Mouse (Mus musculus) CH12.LX (cell line): Measurements from ENCODE around the gene Prkar2a. TPM values are rescaled to one million over a fixed set of nuclear protein-coding genes. Genes with fewer than 3 reads are reported as not detected.

ENCODE experiments used
- DNase-seq: peaks from one replicate; pipeline ENCODE4 v3.0.0-alpha.2; 2013; ENCODE audit errors: extremely low read depth
- H3K27ac ChIP-seq: 2 replicates; pipeline ENCODE4 v1.5.1; 2012; ENCODE audit warnings: low read depth, mild to moderate bottlenecking, control low read depth, moderate library complexity; ENCODE audit not compliant: insufficient read depth
- H3K27me3 ChIP-seq: replicated peaks from 2 replicates; pipeline ENCODE3; 2012; ENCODE audit warnings: inconsistent platforms
- H3K36me3 ChIP-seq, 2 experiments: replicated peaks in 1 of 2; 2 replicates each; pipeline versions ENCODE3 to v1.6.1; 2012; ENCODE audit warnings: inconsistent platforms in 1 of 2, low read length in 1 of 2, mild to moderate bottlenecking in 1 of 2, mixed read lengths in 1 of 2, moderate library complexity in 1 of 2; ENCODE audit not compliant: control insufficient read depth in 1 of 2, insufficient read depth in 1 of 2
- H3K4me1 ChIP-seq, 2 experiments: 2 replicates each; pipeline ENCODE4 v1.6.1; 2012; ENCODE audit warnings: inconsistent platforms in 1 of 2, moderate library complexity in 1 of 2; ENCODE audit not compliant: insufficient read depth in 2 of 2, control insufficient read depth in 1 of 2
- H3K4me2 ChIP-seq: 2 replicates; pipeline ENCODE4 v1.6.1; 2012; ENCODE audit warnings: low read depth, mild to moderate bottlenecking, control low read depth; ENCODE audit not compliant: poor library complexity, insufficient read depth, severe bottlenecking
- H3K4me3 ChIP-seq, 3 experiments: fragments of 150-350 bp in 1 of 3; sonication (generic) in 1 of 3; replicated peaks in 1 of 3; 2 replicates each; pipeline versions ENCODE3 to v1.5.1; 2011 to 2012; ENCODE audit warnings: low read depth in 2 of 3, low read length in 2 of 3, mild to moderate bottlenecking in 2 of 3, moderate library complexity in 2 of 3, control low read depth in 1 of 3, improper control_type of control experiment in 1 of 3, inconsistent platforms in 1 of 3, mixed read lengths in 1 of 3; ENCODE audit not compliant: poor library complexity in 1 of 3
- H3K79me2 ChIP-seq: replicated peaks from 2 replicates; pipeline ENCODE4 v1.6.1; 2012; ENCODE audit warnings: mild to moderate bottlenecking, moderate library complexity; ENCODE audit not compliant: control insufficient read depth, poor library complexity, insufficient read depth, severe bottlenecking; ENCODE audit errors: extremely low read depth
- H3K9ac ChIP-seq: 2 replicates; pipeline ENCODE4 v1.6.1; 2012; ENCODE audit warnings: low read depth, mild to moderate bottlenecking, control low read depth, moderate library complexity; ENCODE audit not compliant: insufficient read depth
- H3K9me3 ChIP-seq: replicated peaks from 2 replicates; pipeline ENCODE3; 2012; ENCODE audit warnings: low read length, inconsistent platforms, mixed read lengths
- BHLHE40 ChIP-seq: IDR thresholded peaks from 2 replicates; pipeline ENCODE4 v1.6.1; 2011; ENCODE audit warnings: mild to moderate bottlenecking, low read depth, low read length, improper control_type of control experiment
- CHD2 ChIP-seq: IDR thresholded peaks from 2 replicates; pipeline ENCODE4 v1.6.1; 2011; ENCODE audit warnings: low read length, improper control_type of control experiment
- ELF1 ChIP-seq: IDR thresholded peaks from 2 replicates; pipeline ENCODE4 v1.6.1; 2014; ENCODE audit warnings: low read depth, mild to moderate bottlenecking, inconsistent platforms, low read length, improper control_type of control experiment
- EP300 ChIP-seq: IDR thresholded peaks from 2 replicates; pipeline ENCODE4 v1.6.1; 2011; ENCODE audit warnings: low read length, improper control_type of control experiment
- ETS1 ChIP-seq: conservative IDR thresholded peaks from 2 replicates; pipeline ENCODE4 v1.6.1; 2012; ENCODE audit warnings: low read depth, mild to moderate bottlenecking, inconsistent platforms, low read length, improper control_type of control experiment, moderate library complexity
- GABPA ChIP-seq: IDR thresholded peaks from 2 replicates; pipeline ENCODE4 v1.6.1; 2012; ENCODE audit warnings: low read depth, low read length, improper control_type of control experiment, inconsistent platforms; ENCODE audit not compliant: insufficient replicate concordance
- IRF4 ChIP-seq: IDR thresholded peaks from 2 replicates; pipeline ENCODE4 v1.6.1; 2014; ENCODE audit warnings: low read depth, mild to moderate bottlenecking, inconsistent platforms, low read length, improper control_type of control experiment
- JUN ChIP-seq: IDR thresholded peaks from 2 replicates; pipeline ENCODE4 v1.6.1; 2011; ENCODE audit warnings: low read depth, mild to moderate bottlenecking, low read length, improper control_type of control experiment, moderate library complexity; ENCODE audit not compliant: insufficient read depth
- KAT2A ChIP-seq: IDR thresholded peaks from 2 replicates; pipeline ENCODE4 v1.6.1; 2012; ENCODE audit warnings: low read length, improper control_type of control experiment, inconsistent platforms; ENCODE audit not compliant: insufficient replicate concordance
- MAZ ChIP-seq: IDR thresholded peaks from 2 replicates; pipeline ENCODE4 v1.6.1; 2012; ENCODE audit warnings: low read depth, mild to moderate bottlenecking, inconsistent platforms, low read length, improper control_type of control experiment, moderate library complexity
- MEF2A ChIP-seq: IDR thresholded peaks from 2 replicates; pipeline ENCODE4 v1.6.1; 2014; ENCODE audit warnings: low read depth, mild to moderate bottlenecking, inconsistent platforms, low read length, improper control_type of control experiment, borderline replicate concordance
- NRF1 ChIP-seq: IDR thresholded peaks from 2 replicates; pipeline ENCODE4 v1.6.1; 2014; ENCODE audit warnings: low read depth, mild to moderate bottlenecking, inconsistent platforms, low read length, improper control_type of control experiment, moderate library complexity
- POLR2A ChIP-seq: IDR thresholded peaks from 2 replicates; pipeline ENCODE4 v1.6.1; 2011; ENCODE audit warnings: low read depth, mild to moderate bottlenecking, improper control_type of control experiment, low read length
- POLR2AphosphoS2 ChIP-seq: IDR thresholded peaks from 2 replicates; pipeline ENCODE4 v1.6.1; 2011; ENCODE audit warnings: low read depth, low read length, improper control_type of control experiment
- RCOR1 ChIP-seq: conservative IDR thresholded peaks from 2 replicates; pipeline ENCODE4 v1.6.1; 2012; ENCODE audit warnings: low read depth, mild to moderate bottlenecking, inconsistent platforms, low read length, improper control_type of control experiment
- SIN3A ChIP-seq: IDR thresholded peaks from 2 replicates; pipeline ENCODE4 v1.6.1; 2012; ENCODE audit warnings: low read length, improper control_type of control experiment, inconsistent platforms
- SMC3 ChIP-seq: IDR thresholded peaks from 2 replicates; pipeline ENCODE4 v1.6.1; 2011; ENCODE audit warnings: low read depth, low read length, improper control_type of control experiment
- USF1 ChIP-seq: IDR thresholded peaks from 2 replicates; pipeline ENCODE4 v1.6.1; 2014; ENCODE audit warnings: low read depth, mild to moderate bottlenecking, inconsistent platforms, low read length, improper control_type of control experiment
- ZNF384 ChIP-seq: IDR thresholded peaks from 2 replicates; pipeline ENCODE4 v1.6.1; 2012; ENCODE audit warnings: low read depth, low read length, improper control_type of control experiment, inconsistent platforms
- dilution Hi-C: fragments of 300-500 bp; cut with MboI; formaldehyde crosslinking; loops from 2 replicates; pipeline ENCODE4 v1.14.3; 2020; ENCODE audit warnings: low sequenced_read_pairs; ENCODE audit not compliant: extremely low pct_unique_long_range_greater_than_20kb, extremely low pct_ligation_motif_present
- in situ Hi-C: fragments of 300-500 bp; cut with MboI; formaldehyde crosslinking; loops from 3 replicates; pipeline ENCODE4 v1.14.3; 2019; ENCODE audit warnings: low sequenced_read_pairs, low pct_ligation_motif_present, low pct_unique_long_range_greater_than_20kb, mixed read lengths
- polyA plus RNA-seq: library from polyadenylated mRNA; unstranded; fragments of >175 nt; gene quantifications from 2 replicates; pipeline ENCODE4 v1.2.1, GENCODE M21; 2012; ENCODE audit warnings: low read depth; ENCODE audit not compliant: insufficient read length
- total RNA-seq, 2 experiments: library from RNA; depleted of rRNA; stranded (reverse); fragments of 300-350 nt in 1 of 2; fragments of >200 nt in 1 of 2; gene quantifications; 2 replicates each; pipeline ENCODE4 v1.2.3; 2012 to 2014

The Prkar2a gene
- total and polyA plus RNA-seq, 3 experiments: 13.6 to 44.4 (median 14.9) TPM

DNA sequence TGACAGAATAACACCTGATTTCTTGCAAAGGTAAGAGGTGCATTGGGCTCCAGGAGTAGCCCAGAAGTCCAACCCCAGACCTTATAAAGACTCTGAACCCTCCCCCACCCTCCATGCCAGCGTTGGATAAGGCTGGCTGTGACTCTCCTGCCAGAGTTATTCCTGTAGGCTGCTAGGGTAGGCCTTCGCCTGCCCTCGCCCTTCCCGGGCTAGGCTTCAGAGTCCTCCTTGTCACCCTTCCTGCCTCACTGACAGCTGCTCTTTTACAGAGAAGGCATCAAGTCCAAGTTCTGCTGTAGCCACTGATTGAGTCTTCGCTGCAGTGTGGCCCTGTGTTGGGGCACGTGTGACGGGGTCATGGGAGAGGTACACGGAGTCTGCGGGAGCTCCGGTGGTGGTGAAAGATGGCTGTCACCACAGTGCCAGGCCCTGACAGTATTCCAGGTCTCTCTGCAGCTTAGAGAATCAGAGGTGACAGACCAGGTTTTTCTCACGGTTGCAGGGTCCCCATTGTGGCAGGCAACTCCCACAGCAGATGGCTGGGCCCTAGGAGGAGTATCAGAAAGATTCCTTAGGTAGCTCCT lies 59.6 kb downstream of the Prkar2a start:
- no peak overlapping the region for H3K9ac ChIP-seq
- no peak for TF ChIP-seq GABPA
- no peak for TF ChIP-seq ELF1
- no peak for TF ChIP-seq POLR2AphosphoS2
- no peak for TF ChIP-seq IRF4
- no peak for TF ChIP-seq USF1
- TF ChIP-seq MAZ: no peak
- TF ChIP-seq POLR2A: no peak
- TF ChIP-seq ZNF384: no peak
- no peak for TF ChIP-seq BHLHE40
- no peaks in the 10 kb centered on the region for H3K27me3 ChIP-seq
- no peak overlapping the region for H3K4me2 ChIP-seq
- no peak overlapping the region for H3K27ac ChIP-seq
- H3K79me2 ChIP-seq: no peaks in the 10 kb centered on the region
- in situ Hi-C loops: no loop called here
- DNase-seq: no peak
- dilution Hi-C loops: no loop called here
- H3K4me1 ChIP-seq: no peaks in the 10 kb centered on the region
- no peak overlapping the region for H3K4me3 ChIP-seq
- H3K9me3 ChIP-seq: no peaks in the 10 kb centered on the region
- peaks cover 45 to 64% of the 10 kb centered on the region in 2 experiments for H3K36me3 ChIP-seq

DNA sequence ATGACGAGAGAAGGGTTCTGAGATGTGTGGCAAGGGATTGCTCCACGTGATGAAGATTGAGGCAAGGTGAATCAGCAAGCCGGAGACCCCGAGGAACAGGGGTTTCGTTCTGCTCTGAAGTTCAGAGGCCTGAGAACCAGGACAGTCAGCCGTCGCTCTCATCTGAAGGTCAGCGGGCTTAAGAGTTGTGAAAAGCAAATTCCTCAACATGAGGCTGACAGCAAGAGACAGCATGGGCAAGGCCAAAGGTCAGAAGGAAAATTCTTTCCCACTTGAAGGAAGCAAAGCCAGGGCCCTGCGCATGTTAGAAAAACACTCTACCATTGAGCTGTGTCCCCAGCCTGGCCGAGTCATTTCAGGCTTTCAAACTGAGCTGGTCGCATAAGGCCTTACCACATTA lies 61.5 kb downstream of the Prkar2a start:
- Histone ChIP-seq H3K36me3 (peaks cover 29 to 47% of the 10 kb centered on the region in 2 experiments), H3K4me1 (no peaks in the 10 kb centered on the region), H3K27ac (no peak overlapping the region), H3K79me2 (no peaks in the 10 kb centered on the region), H3K9me3 (no peaks in the 10 kb centered on the region), H3K4me2 (no peak overlapping the region), H3K9ac (no peak overlapping the region), H3K27me3 (peaks cover 2% of the 10 kb centered on the region), H3K4me3 (no peak overlapping the region)
- dilution Hi-C loops: no loop called here
- in situ Hi-C loops: loop anchor here (10.0 kb wide), 1 partner anchor 54 kb away; the partner anchor contains the start of gene Nckipsd
- TF ChIP-seq JUN (no peak), IRF4 (no peak), RCOR1 (no peak), SMC3 (no peak), NRF1 (no peak), CHD2 (no peak), SIN3A (no peak), KAT2A (no peak), POLR2AphosphoS2 (no peak), ETS1 (no peak), MEF2A (no peak), EP300 (no peak)
- no peak for DNase-seq
